Mouse (Mus musculus) spleen, adult 2 months (tissue): ENCODE measurements around the gene Hist1h2bm. TPM values are rescaled to one million over a fixed set of nuclear protein-coding genes. Genes with fewer than 3 reads are reported as not detected.
"Not testable (repeated sequence)": the region's sequence is repeated elsewhere in the genome, so short reads cannot be mapped to it uniquely, and the experiment has no call there.

Experiments
- DNase-seq, 2 experiments: peaks; one replicate each; pipeline versions ENCODE4 v3.0.0 to v3.0.0-alpha.2; 2012 to 2021; ENCODE audit warnings: low spot score in 2 of 2, low read depth in 1 of 2
- H3K27ac ChIP-seq: fragments of 200-500 bp; 2 replicates; pipeline ENCODE4 v1.5.1; 2012; ENCODE audit warnings: low read length, inconsistent platforms; ENCODE audit not compliant: insufficient read depth
- H3K27me3 ChIP-seq: fragments of 200-500 bp; 2 replicates; pipeline ENCODE4 v1.6.1; 2012; ENCODE audit warnings: mild to moderate bottlenecking, moderate library complexity, low read length, inconsistent platforms; ENCODE audit not compliant: control insufficient read depth, insufficient read depth
- H3K36me3 ChIP-seq: fragments of 200-500 bp; 2 replicates; pipeline ENCODE4 v1.6.1; 2012; ENCODE audit warnings: mild to moderate bottlenecking, low read length, inconsistent platforms; ENCODE audit not compliant: control insufficient read depth, insufficient read depth
- H3K4me1 ChIP-seq: fragments of 200-500 bp; 2 replicates; pipeline ENCODE4 v1.6.1; 2011; ENCODE audit warnings: inconsistent platforms; ENCODE audit not compliant: control insufficient read depth, insufficient read depth, insufficient read length
- H3K4me3 ChIP-seq: fragments of 200-500 bp; 2 replicates; pipeline ENCODE4 v1.5.1; 2011; ENCODE audit warnings: mild to moderate bottlenecking, inconsistent platforms; ENCODE audit not compliant: insufficient read depth, insufficient read length; ENCODE audit errors: extremely low read depth
- CTCF ChIP-seq: fragments of 200-500 bp; IDR thresholded peaks from 2 replicates; pipeline ENCODE4 v1.5.1; 2011; ENCODE audit warnings: mild to moderate bottlenecking, inconsistent platforms; ENCODE audit not compliant: insufficient read depth, insufficient read length, insufficient replicate concordance; ENCODE audit errors: extremely low read depth
- POLR2A ChIP-seq: fragments of 200-500 bp; IDR thresholded peaks from 2 replicates; pipeline ENCODE4 v1.6.1; 2011; ENCODE audit warnings: low read depth, low read length, inconsistent platforms
- WGBS: fragments of 180-500 bp; shearing (Covaris S2); methylation state at CpG from one replicate; pipeline ENCODE4 v1.1.7; 2018; 5-methylcytosine and 5-hydroxymethylcytosine counted together
- polyA plus RNA-seq: library from polyadenylated mRNA; depleted of rRNA; stranded (reverse); fragments of >200 nt; gene quantifications from 2 replicates; pipeline ENCODE4 v1.2.3, GENCODE M21; 2012; rRNA removed

Gene Hist1h2bm
- 6.5 and 12.9 TPM in 2 replicates for polyA plus RNA-seq

DNA sequence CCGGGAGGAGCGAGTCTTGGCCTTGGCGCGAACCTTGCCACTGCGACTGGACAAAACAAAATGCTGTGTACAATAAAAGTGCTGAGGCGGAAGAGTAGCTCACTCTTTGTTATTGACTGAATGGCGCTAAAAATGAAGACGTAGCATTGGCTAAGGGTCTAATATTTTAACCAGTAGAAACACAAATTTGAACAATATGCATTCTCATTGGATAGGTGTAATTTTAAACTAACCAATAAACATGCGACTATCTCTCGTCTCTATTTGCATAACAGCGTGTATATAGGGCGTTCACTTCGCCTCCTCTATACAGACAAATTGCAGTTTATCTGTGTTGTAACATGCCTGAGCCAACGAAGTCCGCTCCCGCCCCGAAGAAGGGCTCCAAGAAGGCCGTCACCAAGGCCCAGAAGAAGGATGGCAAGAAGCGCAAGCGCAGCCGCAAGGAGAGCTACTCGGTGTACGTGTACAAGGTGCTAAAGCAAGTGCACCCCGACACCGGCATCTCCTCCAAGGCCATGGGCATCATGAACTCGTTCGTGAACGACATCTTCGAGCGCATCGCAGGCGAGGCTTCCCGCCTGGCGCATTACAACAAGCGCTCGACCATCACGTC lies at the start of gene Hist1h2bm:
Hist1h2bm (plus strand) TSS at position 288 of the 616 bp plus-strand sequence.
- Histone ChIP-seq H3K27ac (peak within 1 kb of the TSS; percentile 85), H3K4me3 (peak within 1 kb of the TSS; percentile 66)
- H3K36me3 ChIP-seq, H3K4me1 ChIP-seq, H3K27me3 ChIP-seq: not testable (repeated sequence)
- peak; percentile 37 for TF ChIP-seq POLR2A
- under 1% methylated on average over 37 of the region's 37 CpGs for WGBS
- DNase-seq = peak; percentile 29 to 84

DNA sequence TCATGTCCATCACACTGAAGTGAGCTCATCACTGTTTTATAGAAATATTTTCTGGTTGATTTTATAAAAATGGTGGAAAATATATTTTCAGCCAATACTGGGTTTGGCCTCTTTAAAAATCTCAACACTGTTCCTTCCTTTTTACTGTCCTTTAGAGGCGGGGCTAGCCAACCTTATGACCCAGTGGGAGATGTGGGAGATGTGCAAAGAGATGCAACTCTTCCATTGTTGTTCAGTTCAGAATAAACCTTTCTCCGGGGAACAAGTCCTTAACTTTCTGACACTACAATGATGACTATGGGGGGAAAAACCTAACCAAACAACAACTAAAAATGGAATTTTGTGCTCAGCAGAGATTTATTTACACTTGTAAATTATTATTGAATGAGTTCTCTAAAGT lies 44.5 kb upstream of the Hist1h2bm start, which contains the start of gene Olfr1360:
Olfr1360 (minus strand) TSS at position 101 of the 400 bp plus-strand sequence.
- Histone ChIP-seq H3K27ac (no peak within 1 kb of the TSS), H3K4me3 (no peak within 1 kb of the TSS)
- 88% methylated on average over 2 of the region's 2 CpGs for WGBS

DNA sequence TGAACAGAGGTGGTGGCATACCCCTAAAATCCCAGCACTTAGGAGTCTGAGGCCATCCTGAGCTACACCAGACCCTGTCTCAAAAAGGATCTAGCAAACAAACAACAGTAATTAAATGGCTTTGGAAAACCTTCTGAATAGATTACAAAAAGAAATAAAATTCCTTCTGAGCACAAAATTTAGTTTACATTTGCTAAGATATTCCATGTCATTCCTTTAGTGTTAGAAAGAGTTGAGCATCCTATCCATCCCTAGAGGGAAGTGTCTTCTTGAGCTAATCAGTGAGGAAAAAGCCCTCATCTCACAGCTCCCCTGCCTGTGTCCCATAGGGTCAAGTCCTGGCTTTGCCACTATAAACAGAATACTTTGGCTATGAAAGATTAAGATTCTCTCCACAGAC lies 24.0 kb upstream of the Hist1h2bm start, which contains the start of gene Olfr1359:
Olfr1359 (plus strand) TSS at position 301 of the 400 bp plus-strand sequence.
- Histone ChIP-seq H3K36me3 (no peaks in the 10 kb centered on the region), H3K27me3 (no peaks in the 10 kb centered on the region), H3K4me3 (no peak within 1 kb of the TSS), H3K4me1 (no peaks in the 10 kb centered on the region), H3K27ac (no peak within 1 kb of the TSS)
- TF ChIP-seq POLR2A (no peak), CTCF (no peak)
- DNase-seq = no peak

More for the DNA sequence above, 44.5 kb upstream of the Hist1h2bm start, which contains the start of gene Olfr1360:
- no peaks in the 10 kb centered on the region for H3K27me3 ChIP-seq
- no peak for DNase-seq
- H3K4me1 ChIP-seq = no peaks in the 10 kb centered on the region
- H3K36me3 ChIP-seq = no peaks in the 10 kb centered on the region
- TF ChIP-seq CTCF (no peak), POLR2A (no peak)

DNA sequence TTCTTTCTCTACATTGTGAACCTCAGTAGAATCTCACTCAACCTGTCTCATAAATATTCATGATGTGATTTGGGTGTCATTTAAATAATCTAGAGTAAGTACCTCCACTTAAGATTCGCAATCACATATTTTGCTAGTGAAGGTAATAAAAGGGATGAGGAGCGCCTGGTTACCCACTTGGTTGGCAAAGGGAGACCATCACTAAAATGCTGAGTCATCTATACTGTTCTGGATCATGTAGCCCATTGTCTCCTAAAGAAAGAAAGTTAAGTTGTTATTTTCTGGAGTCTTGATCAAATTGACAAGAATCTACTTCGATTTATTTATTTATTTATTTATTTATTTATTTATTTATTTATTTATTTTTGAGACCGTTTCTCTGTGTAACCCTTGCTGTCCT lies 15.2 kb upstream of the Hist1h2bm start:
- no peak overlapping the region for H3K27ac ChIP-seq
- DNase-seq = no peak
- H3K27me3 ChIP-seq = no peaks in the 10 kb centered on the region
- TF ChIP-seq POLR2A (no peak), CTCF (no peak)
- no peak overlapping the region for H3K4me3 ChIP-seq
- no peaks in the 10 kb centered on the region for H3K36me3 ChIP-seq
- WGBS = 74% methylated on average over 4 of the region's 4 CpGs
- H3K4me1 ChIP-seq = no peaks in the 10 kb centered on the region

DNA sequence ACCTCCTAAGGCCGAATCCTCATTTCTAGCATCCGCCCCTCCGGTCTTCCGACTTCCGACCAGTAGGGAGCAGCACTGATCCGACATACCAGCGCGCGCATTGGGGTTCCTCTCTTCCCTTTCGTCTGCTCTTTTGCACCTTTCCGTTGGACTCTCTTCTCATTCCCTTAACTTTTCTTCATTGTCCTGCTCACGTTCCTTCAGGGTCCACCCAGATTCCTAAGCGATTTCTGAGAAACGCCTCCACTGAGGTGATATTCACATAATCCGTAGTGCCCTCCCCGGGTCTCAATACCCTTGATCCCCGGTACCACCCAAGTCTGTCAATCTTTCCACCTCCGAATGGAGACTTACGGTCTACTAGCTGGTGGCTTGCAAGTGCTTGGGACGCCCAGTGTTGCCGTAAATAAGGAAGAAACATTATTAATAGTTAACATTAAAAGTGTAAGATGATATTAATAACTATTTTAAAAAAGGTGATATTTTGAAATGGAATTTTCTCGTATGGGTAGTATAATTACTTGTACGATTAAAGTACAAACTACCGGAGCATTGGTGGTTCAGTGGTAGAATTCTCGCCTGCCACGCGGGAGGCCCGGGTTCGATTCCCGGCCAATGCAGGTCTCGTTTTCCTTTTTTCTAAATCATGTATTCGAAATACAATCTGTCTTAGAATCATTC lies 11.7 kb upstream of the Hist1h2bm start:
- H3K36me3 ChIP-seq = no peaks in the 10 kb centered on the region

DNA sequence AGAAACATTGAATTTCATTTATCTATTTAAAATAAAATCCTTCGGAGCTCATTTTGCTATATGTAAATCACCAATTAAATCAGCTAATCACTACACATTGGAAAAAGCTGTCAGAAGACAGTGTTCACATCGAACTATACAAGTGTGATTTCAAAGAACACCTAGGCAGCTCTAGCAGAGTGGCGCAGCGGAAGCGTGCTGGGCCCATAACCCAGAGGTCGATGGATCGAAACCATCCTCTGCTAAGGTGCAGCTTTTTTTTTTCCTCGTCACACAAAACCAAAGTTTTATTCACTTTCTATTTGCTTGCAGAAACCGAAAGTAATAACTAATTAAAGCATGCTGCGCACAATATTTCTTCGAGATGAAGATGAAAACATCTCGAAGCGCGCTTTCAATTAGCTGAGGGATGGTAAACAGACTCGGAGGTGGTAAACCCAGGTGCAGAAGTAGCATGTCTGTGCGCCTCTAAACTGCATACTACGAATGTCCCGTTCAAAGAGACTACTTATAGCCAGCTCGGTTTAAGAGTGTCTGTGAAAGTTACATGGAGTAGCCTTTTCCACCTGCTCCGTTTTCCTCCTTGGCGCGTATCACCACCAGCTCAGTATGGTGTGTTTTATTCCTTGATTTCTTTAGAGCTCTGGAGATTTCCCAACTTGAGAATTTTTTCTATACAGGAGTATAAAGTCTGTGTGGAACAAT lies 10.9 kb upstream of the Hist1h2bm start:
- Histone ChIP-seq H3K4me1 (no peaks in the 10 kb centered on the region), H3K27ac (peak overlapping the region; percentile 26; the same call in 1 of the 2 replicates), H3K27me3 (no peaks in the 10 kb centered on the region), H3K36me3 (no peaks in the 10 kb centered on the region), H3K4me3 (peak overlapping the region; percentile 52)
- WGBS = 5% methylated on average over 22 of the region's 22 CpGs
- TF ChIP-seq POLR2A = no peak
- no peak for TF ChIP-seq CTCF
- DNase-seq = peak; percentile 74 to 75

More for the DNA sequence above, 11.7 kb upstream of the Hist1h2bm start:
- H3K4me1 ChIP-seq = no peaks in the 10 kb centered on the region
- H3K4me3 ChIP-seq = peak overlapping the region; percentile 70
- TF ChIP-seq CTCF (peak; percentile 71; the same call in 1 of the 2 replicates), POLR2A (no peak)
- peak overlapping the region; percentile 65 for H3K27ac ChIP-seq
- DNase-seq = peak; percentile 78 to 86
- H3K27me3 ChIP-seq = no peaks in the 10 kb centered on the region
- WGBS = under 1% methylated on average over 32 of the region's 32 CpGs
